Mouse (Mus musculus) layer of hippocampus, adult 11-12 months (tissue): Measurements from ENCODE around the gene Gm49486.

ENCODE experiments used
- DNase-seq: peaks from one replicate; pipeline ENCODE4 v3.0.0; 2022; ENCODE audit warnings: low spot score

Gm49486 gene

GRCm38 (mm10) chr15:79229058-79229821 lies at the start of gene Gm49486, which contains the start of gene Pick1:
TSS of gene Gm49486 (plus strand) at chr15:79229391.
TSS of gene Pick1 (plus strand) at chr15:79229173.
- DNase-seq, result peak; percentile 83

GRCm38 (mm10) chr15:79185213-79185612 lies 44.0 kb upstream of the Gm49486 start:
- no peak for DNase-seq

DNA sequence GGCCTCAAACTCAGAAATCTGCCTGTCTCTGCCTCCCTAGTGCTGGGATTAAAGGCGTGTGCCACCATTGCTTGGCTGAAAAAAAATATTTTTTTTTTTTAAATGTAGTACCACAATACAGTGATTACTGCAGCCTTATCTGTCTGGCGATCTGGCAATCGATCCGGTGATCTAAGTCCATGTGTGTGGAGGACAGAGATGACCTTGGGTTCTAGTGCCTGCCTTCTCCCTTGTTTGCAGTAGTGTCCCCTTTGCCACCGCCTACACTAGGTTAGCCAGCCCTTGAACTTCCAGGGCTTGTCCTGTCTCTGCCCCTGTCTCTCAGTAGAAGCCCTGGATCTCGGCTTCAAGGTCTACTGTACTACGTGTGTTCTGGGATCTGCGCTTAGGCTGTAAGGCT lies 41.4 kb upstream of the Gm49486 start:
- no peak for DNase-seq

DNA sequence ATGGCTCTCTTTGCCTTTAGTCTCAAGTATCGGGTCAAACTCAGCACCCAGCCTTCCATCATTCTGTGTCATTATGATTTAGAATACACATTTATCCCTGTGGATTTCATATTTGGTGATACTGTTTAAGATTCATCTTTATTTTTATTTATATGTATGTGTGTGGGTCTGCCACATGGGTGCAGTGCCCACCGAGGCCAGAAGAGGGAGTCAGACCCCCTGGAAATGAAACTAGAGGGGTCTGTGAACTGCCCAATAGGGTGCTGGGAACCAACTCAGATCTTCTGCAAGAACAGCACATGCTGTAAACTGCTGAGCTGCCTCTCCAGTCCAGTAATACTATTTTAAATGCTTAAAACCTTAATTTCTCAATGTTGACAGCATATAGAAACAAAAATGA lies 37.8 kb upstream of the Gm49486 start:
- no peak for DNase-seq

DNA sequence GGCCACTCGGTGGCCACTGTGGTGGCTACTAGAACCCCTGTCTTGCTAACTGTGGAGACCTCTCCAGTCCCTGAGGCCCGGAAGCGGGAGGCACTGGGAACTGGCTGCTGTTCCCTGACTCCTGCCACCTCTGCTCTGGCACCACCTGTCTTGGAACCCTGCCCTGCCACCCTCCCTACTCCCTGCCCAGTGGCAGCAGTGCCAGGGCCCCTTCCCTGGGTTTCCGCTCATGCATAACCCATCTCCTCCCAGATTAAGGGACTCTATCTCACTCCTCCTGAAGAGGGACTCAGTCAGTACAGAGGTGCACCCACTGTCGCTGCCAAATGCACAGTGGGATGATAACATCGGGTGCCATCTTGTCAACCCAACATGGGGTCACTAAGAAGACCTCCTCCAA lies 36.7 kb upstream of the Gm49486 start:
- no peak for DNase-seq

DNA sequence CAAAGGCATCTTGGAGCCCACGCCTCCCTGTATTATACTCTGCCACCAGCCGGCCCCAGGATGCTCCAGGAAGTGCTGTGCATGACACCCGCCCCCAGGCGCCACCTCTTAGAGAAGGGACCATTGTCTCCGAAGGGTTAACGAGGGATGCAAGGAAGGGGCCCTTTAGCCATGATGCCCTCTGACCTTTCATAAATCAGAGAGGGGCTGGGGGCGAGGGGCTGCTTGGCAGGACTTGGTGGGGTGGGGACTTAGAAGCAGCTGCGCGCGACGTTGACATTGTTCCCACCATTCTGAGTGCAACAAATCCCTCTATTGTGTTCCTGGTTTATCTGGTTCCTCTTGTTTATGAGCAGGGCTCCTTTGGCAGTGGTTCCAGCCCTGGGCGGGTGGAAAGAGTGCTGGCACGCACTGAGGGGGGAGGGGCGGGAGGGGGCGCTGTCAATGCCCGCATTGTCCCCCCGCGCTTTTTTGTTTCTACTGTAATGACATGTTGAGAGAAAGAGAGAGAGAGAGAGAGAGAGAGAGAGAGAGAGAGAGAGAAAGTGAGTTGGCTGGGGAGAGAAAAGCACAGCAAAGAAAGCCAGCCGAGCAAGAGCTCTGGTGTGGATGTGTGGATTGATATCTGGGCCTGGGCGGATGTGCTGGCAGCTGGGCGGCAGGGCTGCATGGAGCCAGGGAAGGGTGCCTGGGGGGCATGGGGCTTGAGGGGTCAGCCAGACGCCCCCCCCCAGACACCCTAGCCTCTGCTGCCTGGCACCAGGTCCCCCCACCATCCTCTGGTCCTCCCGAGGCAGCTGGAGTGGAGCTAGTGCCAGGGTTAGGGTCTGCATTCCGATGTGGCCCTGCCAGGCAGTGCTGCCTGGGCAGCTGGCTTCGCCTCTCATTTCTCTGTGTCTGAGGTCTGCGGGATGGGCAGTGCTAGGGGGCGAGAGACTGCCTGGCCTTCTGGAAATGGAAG lies 36.0 kb upstream of the Gm49486 start:
- peak; percentile 68 for DNase-seq

GRCm38 (mm10) chr15:79194048-79194447 lies 35.1 kb upstream of the Gm49486 start:
- no peak for DNase-seq

DNA sequence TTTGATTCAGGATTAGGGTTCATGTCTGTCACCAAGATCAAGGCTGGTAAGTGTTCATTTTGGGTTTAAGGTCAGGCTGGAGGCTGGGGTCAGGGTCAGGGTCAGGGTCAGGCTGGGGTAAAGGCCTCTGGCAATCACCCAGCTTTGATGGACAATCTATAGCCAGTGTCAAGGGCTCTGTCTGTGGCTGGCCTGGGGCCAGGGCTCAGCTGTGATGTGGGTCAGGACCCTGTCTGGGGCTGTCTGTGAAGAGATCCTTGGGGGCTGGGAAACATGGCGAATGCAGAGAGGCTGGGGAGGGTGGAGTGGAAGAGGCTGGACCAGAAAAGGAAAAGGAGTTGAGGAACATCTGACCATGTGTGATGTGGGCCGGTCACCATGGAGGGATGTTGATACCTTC lies 34.2 kb upstream of the Gm49486 start:
- DNase-seq, result no peak

- no peak for DNase-seq
These were observed 33.7 kb upstream of the Gm49486 start for GRCm38 (mm10) chr15:79195492-79195891.

DNA sequence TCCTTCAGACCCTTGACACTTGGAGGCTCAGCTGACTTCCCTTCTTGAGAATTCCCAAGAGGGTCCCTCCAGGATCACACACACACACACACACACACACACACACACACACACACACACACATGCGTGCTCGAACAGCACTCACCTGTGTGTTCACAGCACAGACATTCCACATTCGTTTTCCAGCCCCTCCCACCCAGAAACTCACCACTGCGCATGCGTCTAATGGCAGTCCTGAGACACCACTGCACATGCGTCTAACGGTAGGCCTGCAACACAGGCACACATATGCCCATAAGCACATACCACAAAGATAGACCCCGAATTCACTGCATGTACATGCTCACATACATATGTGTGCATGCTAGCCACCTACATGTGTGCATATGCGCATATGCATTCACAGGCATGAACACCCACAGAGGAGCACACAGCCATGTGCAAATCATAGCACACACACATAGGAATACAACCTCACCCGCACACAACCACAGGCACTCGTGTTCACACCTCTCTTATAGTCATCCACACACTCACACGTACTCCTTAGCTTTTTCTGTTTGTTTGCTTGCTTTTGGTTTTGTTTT lies 29.7 kb upstream of the Gm49486 start:
- DNase-seq, result no peak

- DNase-seq, result peak; percentile 57
These were observed 27.6 kb upstream of the Gm49486 start for GRCm38 (mm10) chr15:79201491-79202150.

DNA sequence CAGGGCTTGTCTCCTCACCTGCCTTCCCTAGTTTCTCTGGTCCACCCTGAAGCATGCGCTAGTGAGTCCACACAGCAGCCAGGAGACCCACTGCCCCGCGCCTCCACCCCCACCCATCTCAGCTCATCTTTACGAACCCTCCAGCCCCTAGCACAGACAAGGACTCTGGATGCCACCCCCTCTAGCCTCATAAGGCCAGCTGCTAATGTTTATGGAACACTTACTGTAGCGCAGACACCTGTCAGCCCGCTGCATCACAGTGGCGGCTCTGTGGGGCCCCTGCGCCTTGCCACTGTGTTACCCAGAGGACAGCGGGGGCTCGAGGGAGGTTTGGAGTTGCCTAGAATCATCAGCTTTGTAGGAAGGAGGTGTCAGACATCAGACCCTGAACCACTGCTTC lies 26.6 kb upstream of the Gm49486 start:
- DNase-seq, result no peak

DNA sequence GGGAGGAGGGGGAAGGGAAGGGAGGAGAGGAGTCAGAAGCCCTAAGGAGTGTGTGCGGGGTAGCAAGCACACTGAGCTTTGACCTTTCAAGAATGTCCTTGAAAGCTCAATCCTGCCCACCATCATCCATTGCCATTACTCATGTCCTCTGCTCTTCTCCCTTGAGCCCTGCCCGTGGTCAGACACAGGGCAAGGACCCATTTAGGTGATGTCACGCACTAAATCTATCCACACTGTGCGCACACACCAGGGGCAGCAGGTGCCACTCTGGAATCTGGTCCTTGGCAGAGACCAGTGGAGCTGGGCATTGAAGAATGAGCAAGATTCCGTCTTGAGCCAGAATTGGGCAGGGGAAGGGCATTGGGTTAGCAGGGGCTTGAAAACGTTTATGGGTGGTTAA lies 21.0 kb upstream of the Gm49486 start:
- DNase-seq, result no peak

DNA sequence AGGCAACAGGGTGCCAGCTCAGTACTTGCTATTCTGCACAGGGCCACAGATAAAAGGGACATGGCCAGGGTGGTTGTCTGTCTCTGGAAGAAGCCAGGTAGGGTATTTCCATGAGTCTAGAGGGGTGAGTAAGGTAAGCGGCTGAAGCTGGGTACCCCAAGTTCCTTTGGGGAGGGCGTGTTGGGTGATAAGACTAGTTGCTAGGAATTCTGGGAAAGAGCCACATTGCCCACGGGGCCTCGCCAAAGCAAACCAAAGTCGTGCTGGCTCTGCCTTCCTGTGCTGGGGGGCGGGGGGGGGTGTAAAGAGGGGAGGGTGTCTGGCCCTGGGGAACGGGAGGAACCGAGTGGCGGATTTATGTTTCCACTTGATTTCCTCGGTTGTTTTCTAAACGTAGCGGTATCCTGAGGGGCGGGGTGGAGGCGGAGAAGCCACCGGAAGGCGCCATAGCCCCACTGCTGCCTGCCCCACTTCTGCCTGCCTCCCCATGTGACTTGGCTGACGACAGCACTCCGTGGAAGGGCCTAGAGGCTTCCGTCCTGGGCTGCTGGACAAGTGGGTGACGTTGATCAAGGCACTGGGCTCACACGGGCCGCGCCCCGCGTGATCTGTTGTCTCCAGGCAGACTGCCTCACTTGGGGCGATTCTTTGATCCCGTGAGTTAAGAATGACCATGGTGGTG lies 20.3 kb upstream of the Gm49486 start:
- peak; percentile 58 for DNase-seq

DNA sequence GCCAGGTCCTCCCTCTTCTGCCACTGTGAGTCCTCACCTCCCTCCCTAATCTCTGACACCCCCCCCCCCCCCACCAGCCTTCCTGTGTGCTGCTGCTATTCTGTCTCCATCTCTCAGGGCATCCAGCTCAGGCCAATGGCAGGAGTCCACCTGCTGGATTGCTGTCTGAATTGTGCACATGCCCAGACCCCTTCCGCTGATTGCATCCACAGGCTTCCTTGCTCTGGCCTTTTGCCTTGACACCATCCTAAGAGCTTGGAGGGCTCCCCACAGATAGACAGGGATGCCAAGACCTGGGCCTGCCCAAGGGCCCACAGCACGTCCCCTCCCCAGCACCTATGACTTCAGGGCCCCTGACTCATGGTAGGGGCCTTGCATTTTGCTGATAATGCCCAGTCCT lies 18.8 kb upstream of the Gm49486 start:
- no peak for DNase-seq

GRCm38 (mm10) chr15:79212750-79213446 lies 16.3 kb upstream of the Gm49486 start:
- peak; percentile 52 for DNase-seq

- no peak for DNase-seq
These were observed 15.6 kb upstream of the Gm49486 start for GRCm38 (mm10) chr15:79213591-79213990.

DNA sequence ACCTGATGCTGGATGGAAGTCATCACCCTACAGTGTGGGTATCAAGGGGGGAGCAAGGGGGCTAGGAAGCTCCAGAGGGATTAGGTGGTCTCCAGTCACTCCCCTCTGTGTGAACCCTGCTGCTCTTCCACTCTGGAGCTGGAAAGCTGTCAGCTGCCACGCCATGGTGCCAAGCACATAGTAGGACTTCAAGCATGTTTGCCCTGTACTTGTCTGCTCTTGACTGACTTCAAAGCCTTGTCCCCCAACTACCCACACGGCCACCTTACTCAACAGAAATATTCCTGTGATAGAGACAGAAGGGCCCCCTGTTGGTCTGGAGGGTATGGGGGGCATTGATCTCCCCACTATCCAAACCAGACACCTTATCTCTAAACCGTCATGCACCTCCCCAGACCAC lies 13.0 kb upstream of the Gm49486 start:
- no peak for DNase-seq

GRCm38 (mm10) chr15:79219572-79219971 lies 9.6 kb upstream of the Gm49486 start:
- no peak for DNase-seq

DNA sequence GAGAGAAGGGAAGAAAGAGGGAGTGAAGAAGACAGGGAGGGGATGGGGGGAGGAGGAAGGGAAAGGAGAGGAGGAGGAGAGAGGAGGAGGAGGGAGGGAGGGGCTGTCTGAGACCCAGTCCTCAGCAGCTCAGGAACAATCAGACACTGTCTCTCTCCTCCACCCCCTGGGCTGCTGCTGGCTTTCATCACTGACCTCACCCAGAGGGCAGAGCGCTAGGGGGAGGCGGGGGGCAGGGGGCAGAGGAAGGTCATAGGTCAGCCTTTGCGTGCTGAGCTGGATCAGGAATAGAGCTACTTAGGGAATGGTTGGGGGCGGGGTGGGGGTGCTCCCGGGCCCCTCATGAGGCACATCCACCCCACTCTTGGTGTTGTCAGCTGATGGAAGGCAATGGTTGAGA lies 5.5 kb upstream of the Gm49486 start:
- DNase-seq, result no peak

DNA sequence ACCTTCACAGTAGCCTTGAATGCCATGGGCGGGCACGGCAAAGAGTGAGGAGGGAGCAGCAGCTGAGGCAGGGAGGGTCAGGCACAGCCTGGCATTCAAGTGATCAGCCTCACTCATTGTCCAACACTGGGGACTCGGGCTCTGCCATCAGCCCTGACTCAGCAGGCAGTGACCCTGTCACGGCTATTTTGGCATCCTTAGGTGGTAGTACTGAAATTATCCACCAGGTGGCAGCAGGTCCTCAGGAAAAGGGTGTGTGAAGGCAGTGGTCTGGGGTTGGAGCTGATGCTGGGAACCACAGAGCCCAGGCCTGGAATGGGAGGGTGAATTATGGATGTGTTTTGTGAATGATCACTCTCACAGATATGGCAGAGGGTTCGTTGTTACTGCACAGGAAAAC lies 4.5 kb upstream of the Gm49486 start:
- peak; percentile 95 for DNase-seq
